In genomic region chr3:103885946-103886345, GRCm38 (mm10) we compare ENCODE assay signal across 25 mouse cellular contexts. TPM values are rescaled to one million over a fixed set of nuclear protein-coding genes. Genes with fewer than 3 reads are reported as not detected.
A peak's percentile ranks its signal among the peaks of the same experiment; 100 is the strongest.
DNase-seq lines count a peak whose midpoint lies in the region; ATAC-seq and TF ChIP-seq lines count a peak whose summit lies in the region.
"Had no signal": no experiment of that assay in that cellular context is flagged by ENCODE, and none has a peak within 500 bp of the region (broad histone marks: within the 10 kb centered on the region; RNA-seq: fewer than 3 reads in every experiment).

No protein-coding gene starts in this region.

- no peak for TF ChIP-seq CTCF in heart, adult 2 months (IDR thresholded peaks at IDR 0.05)

- DNase-seq in heart, adult 11 months, result peak; percentile 50
- no peak for DNase-seq in heart, adult 2 months
- DNase-seq in T-cell, adult 2 months (ENCODE audit: low spot score), result peak; percentile 58
- DNase-seq in thymus, postnatal 14 days, result peak; percentile 67
- DNase-seq in kidney, postnatal 25 days, result no peak
- DNase-seq in embryonic facial prominence, embryonic 10.5 days (ENCODE audit: low spot score), result no peak
- DNase-seq in cerebellum, postnatal 14 days, result no peak
- DNase-seq: adrenal gland, postnatal 14 days; cerebellum, adult 18-20 months; gastrocnemius, postnatal 25 days; heart, postnatal 10 days; layer of hippocampus, postnatal 36 days; liver, embryonic 13.5 days; lung, embryonic 14.5 days; lung, postnatal 4 days; spleen, adult 18-20 months had no signal

- intact Hi-C loops in heart, adult 2 months (cut with DNase I), result loop anchor here (2.0 to 5.0 kb wide), 6 partner anchors 34 to 493 kb away; no protein-coding TSS in a partner anchor

- no peaks in the 10 kb centered on the region for H3K9me3 ChIP-seq in embryonic facial prominence, embryonic 10.5 days
- H3K9me3 ChIP-seq: embryonic facial prominence, embryonic 12.5 days; heart, embryonic 10.5 days; hindbrain, embryonic 12.5 days; limb, embryonic 13.5 days; liver, embryonic 13.5 days; neural tube, embryonic 12.5 days; stomach, embryonic 15.5 days had no signal

- H3K27ac ChIP-seq in heart, adult 2 months, result no peak overlapping the region
- no peak overlapping the region for H3K27ac ChIP-seq in embryonic facial prominence, embryonic 10.5 days (replicated peaks)
- H3K27ac ChIP-seq: embryonic facial prominence, embryonic 12.5 days; heart, embryonic 10.5 days; hindbrain, embryonic 12.5 days; kidney, postnatal 0 days; limb, embryonic 13.5 days; liver, embryonic 13.5 days; neural tube, embryonic 12.5 days; stomach, embryonic 15.5 days had no signal

- no peak overlapping the region for H3K9ac ChIP-seq in heart, adult 2 months (ENCODE audit: low read depth, low read length)
- H3K9ac ChIP-seq: embryonic facial prominence, embryonic 12.5 days; hindbrain, embryonic 12.5 days; limb, embryonic 13.5 days; liver, embryonic 13.5 days; lung, embryonic 14.5 days; neural tube, embryonic 12.5 days; stomach, embryonic 15.5 days had no signal

- peak; percentile 69 for ATAC-seq in inflammation-experienced regulatory T-cells, adult 6 months
- ATAC-seq: forebrain, embryonic 14.5 days had no signal

- WGBS in heart, adult 2 months, result 66% methylated on average over 11 of the region's 11 CpGs
- WGBS in embryonic facial prominence, embryonic 10.5 days, result 81% methylated on average over 11 of the region's 11 CpGs

- H3K27me3 ChIP-seq in heart, adult 2 months (ENCODE audit: control insufficient read depth, insufficient read depth, low read length), result no peaks in the 10 kb centered on the region
- H3K27me3 ChIP-seq in embryonic facial prominence, embryonic 10.5 days (replicated peaks; ENCODE audit: low read depth, poor library complexity, severe bottlenecking), result no peaks in the 10 kb centered on the region
- H3K27me3 ChIP-seq: embryonic facial prominence, embryonic 12.5 days; hindbrain, embryonic 12.5 days; limb, embryonic 13.5 days; liver, embryonic 13.5 days; neural tube, embryonic 12.5 days; stomach, embryonic 15.5 days had no signal

- H3K79me2 ChIP-seq in heart, adult 2 months (replicated peaks; ENCODE audit: control insufficient read depth, insufficient read depth, low read length), result no peaks in the 10 kb centered on the region

- TF ChIP-seq EP300 in heart, adult 2 months (IDR thresholded peaks at IDR 0.05; ENCODE audit: insufficient read depth, low read depth, low read length), result no peak

- H3K36me3 ChIP-seq in heart, adult 2 months (ENCODE audit: control insufficient read depth, insufficient read depth, low read length), result no peaks in the 10 kb centered on the region
- no peaks in the 10 kb centered on the region for H3K36me3 ChIP-seq in embryonic facial prominence, embryonic 10.5 days (replicated peaks)
- H3K36me3 ChIP-seq: embryonic facial prominence, embryonic 12.5 days; heart, embryonic 10.5 days; hindbrain, embryonic 12.5 days; limb, embryonic 13.5 days; liver, embryonic 13.5 days; neural tube, embryonic 12.5 days; stomach, embryonic 15.5 days had no signal

- H3K4me1 ChIP-seq in heart, adult 2 months (ENCODE audit: control insufficient read depth, insufficient read depth, low read length), result no peaks in the 10 kb centered on the region
- H3K4me1 ChIP-seq in embryonic facial prominence, embryonic 10.5 days, result no peaks in the 10 kb centered on the region
- H3K4me1 ChIP-seq: embryonic facial prominence, embryonic 12.5 days; heart, embryonic 10.5 days; hindbrain, embryonic 12.5 days; limb, embryonic 13.5 days; liver, embryonic 13.5 days; neural tube, embryonic 12.5 days; stomach, embryonic 15.5 days had no signal

- H3K4me3 ChIP-seq in heart, adult 2 months, result no peak overlapping the region
- no peak overlapping the region for H3K4me3 ChIP-seq in embryonic facial prominence, embryonic 10.5 days
- H3K4me3 ChIP-seq: embryonic facial prominence, embryonic 12.5 days; heart, embryonic 10.5 days; hindbrain, embryonic 12.5 days; limb, embryonic 13.5 days; liver, embryonic 13.5 days; neural tube, embryonic 12.5 days; stomach, embryonic 15.5 days had no signal

- no peak for TF ChIP-seq POLR2A in heart, adult 2 months (IDR thresholded peaks at IDR 0.05; ENCODE audit: insufficient read depth, low read depth, low read length)

RNA-seq across cellular contexts. Expression of gene Ptpn22, which starts 26.4 kb away (rescaled TPM):
- total RNA-seq in heart, adult 2 months (2021), result 1 to 10 TPM in 1 of 2 experiments, under 1 TPM in 1; 0.68 to 1.0 TPM
- polyA plus RNA-seq in heart, adult 2 months (2012; rRNA removed), result 1.2 and 1.8 TPM in 2 replicates
- 100 to 1,000 TPM; 410 to 567 (median 415) TPM for polyA plus RNA-seq in inflammation-experienced regulatory T-cells, adult 6 months (2017; shearing (Covaris generic))
- 0.11 and 0.33 TPM in 2 replicates for polyA plus RNA-seq in embryonic facial prominence, embryonic 10.5 days (2016; fragmentation: Nextera tagmentation; extraction: Ambion mirVana)

RNA-seq across cellular contexts. Expression of gene Rsbn1, which starts 28.0 kb away (rescaled TPM):
- 1 to 10 TPM; 7.9 to 8.2 TPM for total RNA-seq in heart, adult 2 months (2021)
- 1.6 and 3.2 TPM in 2 replicates for polyA plus RNA-seq in heart, adult 2 months (2012; rRNA removed)
- 10 to 100 TPM; 10.5 to 11.8 (median 11.2) TPM for polyA plus RNA-seq in inflammation-experienced regulatory T-cells, adult 6 months (2017; shearing (Covaris generic))
- 14.4 TPM in 2 replicates for polyA plus RNA-seq in embryonic facial prominence, embryonic 10.5 days (2016; fragmentation: Nextera tagmentation; extraction: Ambion mirVana)

RNA-seq across cellular contexts. Expression of gene Bcl2l15, which starts 53.5 kb away (rescaled TPM):
- total RNA-seq in heart, adult 2 months (2021), result not detected
- polyA plus RNA-seq in heart, adult 2 months (2012; rRNA removed), result not detected in 2 replicates
- polyA plus RNA-seq in inflammation-experienced regulatory T-cells, adult 6 months (2017; shearing (Covaris generic)), result 1 to 10 TPM in 2 of 3 experiments, under 1 TPM in 1; 0.93 to 9.9 (median 6.3) TPM
- polyA plus RNA-seq in embryonic facial prominence, embryonic 10.5 days (2016; fragmentation: Nextera tagmentation; extraction: Ambion mirVana), result 0.24 and 0.42 TPM in 2 replicates
- polyA plus RNA-seq: embryonic facial prominence, embryonic 12.5 days; forebrain, embryonic 14.5 days; hindbrain, embryonic 12.5 days; lung, embryonic 14.5 days; neural tube, embryonic 12.5 days had no signal

Comparison
In these comparisons a context has a peak if more than half of its experiments do, and no peak if none do; other contexts are left out.
1. DNase-seq: peak in heart, adult 11 months (single experiment), T-cell, adult 2 months (single experiment) and thymus, postnatal 14 days (single experiment); none in heart, adult 2 months (0 of 2), kidney, postnatal 25 days (0 of 2), embryonic facial prominence, embryonic 10.5 days (single experiment) and cerebellum, postnatal 14 days (0 of 2).
2. RNA of gene Ptpn22, which starts 26.4 kb away (polyA plus RNA-seq): 410 to 567 TPM in inflammation-experienced regulatory T-cells, adult 6 months; 1.2 to 1.8 TPM in heart, adult 2 months and 0.11 to 0.33 TPM in embryonic facial prominence, embryonic 10.5 days; every median in the first group is over 100 times any median in the second.